Mouse (Mus musculus): ENCODE data around the gene Dnaja1. TPM values are rescaled to one million over a fixed set of nuclear protein-coding genes. Genes with fewer than 3 reads are reported as not detected.
A peak's percentile ranks its signal among the peaks of the same experiment; 100 is the strongest.

Dnaja1 gene
- polyA plus RNA-seq, 1 experiment from 2014 or later, result 162 TPM

GRCm38 (mm10) chr4:40781797-40782495, 60.0 kb downstream of the Dnaja1 start:
- H3K27me3 ChIP-seq, result no peaks in the 10 kb centered on the region
- ChIA-PET POLR2A (no interaction called here), CTCF (no interaction called here)
- peak; percentile 35 for ATAC-seq
- in situ Hi-C loops (cut with MboI; ENCODE audit: low pct_unique_long_range_greater_than_20kb), result loop anchor here (5.0 kb wide), 1 partner anchor 35 kb away; no protein-coding TSS in a partner anchor
- no peak for DNase-seq (ENCODE audit: low read depth, low spot score)
- TF ChIP-seq CTCF (IDR thresholded peaks at IDR 0.05), result no peak

GRCm38 (mm10) chr4:40783049-40783448, 61.1 kb downstream of the Dnaja1 start:
- in situ Hi-C loops (cut with MboI; ENCODE audit: low pct_unique_long_range_greater_than_20kb), result loop anchor here (5.0 kb wide), 1 partner anchor 34 kb away; no protein-coding TSS in a partner anchor
- no peaks in the 10 kb centered on the region for H3K27me3 ChIP-seq
- no peak for TF ChIP-seq CTCF (IDR thresholded peaks at IDR 0.05)
- DNase-seq (ENCODE audit: low read depth, low spot score) (no peak), ATAC-seq (no peak)
- CTCF ChIA-PET, result no interaction called here
- POLR2A ChIA-PET, result no interaction called here

DNA sequence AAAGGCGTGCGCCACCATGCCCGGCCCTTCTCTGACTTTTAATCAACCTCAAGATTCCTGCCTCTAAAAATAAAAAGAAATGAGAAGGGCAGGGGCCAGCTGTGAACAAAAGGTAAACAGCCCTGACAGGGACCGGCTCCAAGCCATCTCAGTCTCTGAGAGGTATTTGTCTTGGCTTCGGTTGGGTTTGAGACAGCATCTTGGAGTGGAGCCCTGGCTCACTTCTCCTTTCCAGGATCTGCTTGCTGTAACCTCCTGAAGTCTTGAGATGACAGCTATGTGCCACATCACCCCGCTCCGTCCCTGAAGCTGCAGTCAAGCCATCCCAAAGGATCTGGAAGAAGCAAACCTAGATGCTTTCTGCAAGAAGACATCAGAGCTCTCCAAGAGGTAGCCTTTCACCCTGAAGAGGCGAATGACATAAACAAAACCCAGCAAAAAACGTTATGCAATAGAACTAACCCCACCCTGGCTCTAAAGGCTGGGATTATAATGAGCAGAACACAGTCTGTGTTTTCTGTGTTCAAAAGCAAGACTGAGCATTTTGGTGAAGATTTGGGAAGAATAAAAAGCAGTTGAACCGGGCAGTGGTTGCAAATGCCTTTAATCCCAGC, 62.7 kb downstream of the Dnaja1 start:
- ChIA-PET POLR2A (no interaction called here), CTCF (no interaction called here)
- no peak for ATAC-seq
- H3K27me3 ChIP-seq, result no peaks in the 10 kb centered on the region
- TF ChIP-seq CTCF (IDR thresholded peaks at IDR 0.05), result no peak
- DNase-seq (ENCODE audit: low read depth, low spot score), result no peak
- in situ Hi-C loops (cut with MboI; ENCODE audit: low pct_unique_long_range_greater_than_20kb), result loop anchor here (5.0 kb wide), 1 partner anchor 33 kb away; no protein-coding TSS in a partner anchor

- no peak for TF ChIP-seq CTCF (IDR thresholded peaks at IDR 0.05)
- ATAC-seq (no peak), DNase-seq (ENCODE audit: low read depth, low spot score) (no peak)
- in situ Hi-C loops (cut with MboI; ENCODE audit: low pct_unique_long_range_greater_than_20kb), result no loop called here
- H3K27me3 ChIP-seq, result no peaks in the 10 kb centered on the region
- POLR2A ChIA-PET, result no interaction called here
- CTCF ChIA-PET, result interaction anchor here (0.8 kb wide), 1 partner anchor 11 kb away, joined by 3 read pairs; no protein-coding TSS in a partner anchor
Observed at GRCm38 (mm10) chr4:40785620-40786166, 63.7 kb downstream of the Dnaja1 start.

DNA sequence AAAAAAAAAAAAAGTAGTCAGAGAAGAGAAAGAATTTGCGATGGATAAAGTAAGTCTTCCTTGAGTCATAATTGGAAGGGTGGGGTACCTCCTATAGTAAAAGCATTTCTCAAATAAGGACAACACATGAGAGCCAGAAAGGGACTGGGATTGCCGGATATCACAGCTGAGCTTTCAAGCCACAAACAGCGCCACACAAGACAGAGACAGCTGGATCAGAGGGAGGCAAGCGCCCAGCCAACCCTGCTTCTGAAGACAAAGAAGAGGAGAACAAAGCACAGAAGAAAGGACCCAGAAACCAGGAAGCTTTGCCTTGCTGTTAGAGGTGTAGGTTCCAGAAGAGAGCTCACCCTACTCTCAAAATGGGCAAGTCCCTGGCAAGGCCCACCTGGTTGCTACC, 64.6 kb downstream of the Dnaja1 start:
- ATAC-seq (no peak), DNase-seq (ENCODE audit: low read depth, low spot score) (no peak)
- no peak for TF ChIP-seq CTCF (IDR thresholded peaks at IDR 0.05)
- ChIA-PET POLR2A (no interaction called here), CTCF (interaction anchor here (1.1 to 1.6 kb wide), 2 partner anchors 13 to 57 kb away, joined by 4 to 5 read pairs; no protein-coding TSS in a partner anchor)
- in situ Hi-C loops (cut with MboI; ENCODE audit: low pct_unique_long_range_greater_than_20kb), result no loop called here
- H3K27me3 ChIP-seq, result no peaks in the 10 kb centered on the region

Other genes with a start within 250 kb of the Dnaja1 start
- not detected for gene Tmem215, start 250.0 kb upstream of the Dnaja1 start, polyA plus RNA-seq (2021)
- gene Aptx, start 19.0 kb upstream of the Dnaja1 start, polyA plus RNA-seq (2021), result 23.1 TPM
- gene Smu1, start 35.8 kb downstream of the Dnaja1 start, polyA plus RNA-seq (2021), result 56.5 TPM
- gene B4galt1, start 131.9 kb downstream of the Dnaja1 start, polyA plus RNA-seq (2021), result 32.1 TPM
- gene Spink4, start 197.9 kb downstream of the Dnaja1 start, polyA plus RNA-seq (2021), result not detected
- 140 TPM for gene Bag1, start 226.1 kb downstream of the Dnaja1 start, polyA plus RNA-seq (2021)
- 110 TPM for gene Chmp5, start 226.3 kb downstream of the Dnaja1 start, polyA plus RNA-seq (2021)
- 45.7 TPM for gene Nfx1, start 248.8 kb downstream of the Dnaja1 start, polyA plus RNA-seq (2021)

All from Patski (cell line).